Mouse (Mus musculus) E14TG2a.4 (cell line): ENCODE results near the gene 4930539E08Rik.

Source experiments
- CTCF ChIP-seq: conservative IDR thresholded peaks from 2 replicates; pipeline ENCODE4 v1.5.1; 2014; ENCODE audit warnings: low read length
- NANOG ChIP-seq: IDR thresholded peaks from 2 replicates; pipeline ENCODE4 v1.6.1; 2014; ENCODE audit warnings: borderline replicate concordance, low read length, mixed read lengths

GRCm38 (mm10) chr17:28886266-28886665, 28.9 kb downstream of the 4930539E08Rik start:
- TF ChIP-seq CTCF: no peak
- no peak for TF ChIP-seq NANOG
